Mouse (Mus musculus): Measurements from ENCODE around the gene Bcl6.

DNA sequence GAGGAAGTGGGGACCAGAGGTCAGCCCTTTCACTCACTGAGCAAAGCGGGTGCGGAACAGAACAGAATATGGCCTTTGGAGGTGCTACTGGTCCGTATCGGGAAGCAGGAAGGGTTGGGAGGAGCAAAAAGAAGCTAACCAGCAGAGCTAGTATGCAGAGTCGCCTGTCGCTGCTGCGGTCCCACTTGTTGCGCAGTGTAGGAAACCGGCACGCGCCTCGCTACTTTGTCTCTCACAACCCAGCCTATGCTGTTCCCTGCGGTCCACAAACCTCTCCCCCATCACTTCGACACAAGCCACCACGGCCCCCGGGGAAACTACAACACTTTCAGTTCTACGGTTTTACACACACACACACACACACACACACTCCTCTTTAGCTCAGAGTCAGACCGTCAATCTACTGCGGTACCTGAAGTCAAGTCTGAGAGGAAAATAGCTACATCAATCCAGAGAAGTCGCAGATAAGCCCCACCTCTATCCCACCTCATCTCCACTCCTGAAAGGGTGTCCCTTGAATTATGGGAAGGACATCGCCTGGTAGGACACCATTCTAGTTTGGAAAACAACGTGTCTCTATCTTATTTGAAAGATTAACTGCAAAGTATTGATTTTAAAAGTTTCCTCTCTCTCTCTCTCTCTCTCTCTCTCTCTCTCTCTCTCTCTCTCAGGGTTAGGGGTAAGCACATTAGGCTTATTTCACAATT lies 3.7 kb downstream of the Bcl6 start:
- TF ChIP-seq POLR2A (IDR thresholded peaks at IDR 0.05; ENCODE audit: control insufficient read depth, extremely low read depth, insufficient read depth, low read length, poor library complexity) (no peak), CTCF (IDR thresholded peaks at IDR 0.05; ENCODE audit: borderline replicate concordance, control insufficient read depth, extremely low read depth, insufficient read depth, low read length, poor library complexity) (no peak)
